Mouse (Mus musculus) ovary, adult 10 weeks (tissue): ENCODE data around the gene Get4. TPM values are rescaled to one million over a fixed set of nuclear protein-coding genes. Genes with fewer than 3 reads are reported as not detected.

Experiments
- polyA plus RNA-seq: library from polyadenylated mRNA; stranded (reverse); fragments of 350-450 nt; fragmentation: Illumina TruSeq; extraction: RNeasy Lipid Tissue Mini Kit (QIAGEN cat#74804); gene quantifications from one replicate; pipeline ENCODE4 v1.2.3, GENCODE M21; 2014

The Get4 gene
- polyA plus RNA-seq, result 10.1 TPM

DNA sequence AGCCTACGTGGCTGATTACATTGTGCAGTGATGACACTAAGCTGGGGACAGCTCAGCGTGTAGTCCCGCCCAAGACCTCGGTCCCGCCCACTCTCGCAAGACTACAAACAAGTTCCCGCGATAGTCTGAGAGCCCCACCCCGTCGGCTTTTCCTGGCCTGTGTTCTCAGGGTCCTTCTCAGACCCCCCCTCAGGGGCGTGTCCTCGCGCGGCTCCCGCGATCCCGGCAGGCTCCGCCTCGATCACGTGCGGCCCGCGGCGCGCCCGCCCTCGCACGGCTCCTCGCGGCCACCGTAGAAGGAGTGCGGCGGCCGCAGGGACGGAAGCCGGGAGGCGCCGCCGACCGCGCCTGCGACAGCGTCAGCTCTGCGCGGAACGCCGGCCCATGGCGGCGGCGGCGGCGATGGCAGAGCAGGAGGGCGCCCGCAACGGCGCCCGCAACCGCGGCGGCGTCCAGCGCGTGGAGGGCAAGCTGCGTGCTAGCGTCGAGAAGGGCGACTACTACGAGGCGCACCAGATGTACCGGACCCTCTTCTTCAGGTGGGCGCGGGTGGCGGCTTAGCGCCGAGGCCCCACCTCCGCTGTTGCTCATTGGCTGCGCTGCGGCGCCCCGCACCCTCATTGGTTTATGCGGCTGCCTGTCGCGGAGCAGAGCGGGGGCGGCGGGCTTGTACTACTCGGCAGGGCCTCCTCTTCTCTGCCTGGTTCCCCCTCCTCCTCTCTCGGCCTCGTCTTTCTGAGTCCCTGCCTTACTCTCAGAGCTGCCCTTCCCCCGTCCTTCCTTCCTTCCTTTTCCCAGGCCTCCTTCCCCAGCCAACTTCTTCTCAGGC, at the start of gene Get4:
Gene Get4, plus strand, starts transcription at position 244 of the 829 bp plus-strand sequence.

Other genes starting within 250 kb of the Get4 start
- gene Prkar1b, start 102.3 kb upstream of the Get4 start, polyA plus RNA-seq, result 11.5 TPM
- gene Dnaaf5, start 102.1 kb upstream of the Get4 start, polyA plus RNA-seq, result 7.7 TPM
- gene Sun1, start 51.7 kb upstream of the Get4 start, polyA plus RNA-seq, result 20.9 TPM
- not detected for gene Adap1, start 73.3 kb downstream of the Get4 start, polyA plus RNA-seq
- 7.5 TPM for gene Cox19, start 99.1 kb downstream of the Get4 start, polyA plus RNA-seq
- not detected for gene Cyp2w1, start 100.3 kb downstream of the Get4 start, polyA plus RNA-seq
- 4.0 TPM for gene Gpr146, start 125.4 kb downstream of the Get4 start, polyA plus RNA-seq
- not detected for gene C130050O18Rik, start 153.0 kb downstream of the Get4 start, polyA plus RNA-seq
- 0.46 TPM for gene Gper1, start 170.8 kb downstream of the Get4 start, polyA plus RNA-seq
- 0.77 TPM for gene 3110082I17Rik, start 208.2 kb downstream of the Get4 start, polyA plus RNA-seq
- 18.0 TPM for gene Zfand2a, start 232.2 kb downstream of the Get4 start, polyA plus RNA-seq